Mouse (Mus musculus): ENCODE data around the gene Dock2.

DNA sequence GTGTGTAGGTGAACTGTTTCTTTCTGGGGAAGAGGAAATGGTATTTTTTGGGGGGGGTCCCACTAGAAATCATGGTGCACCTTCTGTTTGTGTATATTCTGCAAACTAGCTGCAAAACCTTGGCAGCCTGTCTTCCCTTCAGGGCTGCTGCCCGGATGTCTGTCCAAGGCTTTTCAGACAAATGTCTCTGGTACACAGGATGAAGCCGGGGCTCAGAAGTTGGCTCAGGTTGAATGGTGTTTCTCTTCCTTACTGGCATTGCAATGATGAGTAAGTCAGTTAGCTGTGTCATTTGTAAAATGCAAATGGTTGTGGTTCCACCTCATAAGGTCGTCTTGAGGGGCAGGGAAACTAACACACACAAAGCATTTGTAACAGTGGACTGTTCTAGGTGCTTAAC lies 477.5 kb downstream of the Dock2 start:
- no peak for TF ChIP-seq CTCF (IDR thresholded peaks at IDR 0.05; ENCODE audit: low read depth)
- no peak for TF ChIP-seq EP300 (IDR thresholded peaks at IDR 0.05; ENCODE audit: low read depth)

Data from liver, postnatal 0 days (tissue).